Mouse (Mus musculus): ENCODE data around the gene Ttll5. TPM values are rescaled to one million over a fixed set of nuclear protein-coding genes. Genes with fewer than 3 reads are reported as not detected.

Gene Ttll5
- total and polyA plus RNA-seq, 2 experiments from 2014 or later: 10.4 to 23.9 TPM

GRCm38 (mm10) chr12:85857300-85857699, 32.8 kb downstream of the Ttll5 start:
- Histone ChIP-seq H3K27me3 (ENCODE audit: insufficient read depth, low read length) (no peaks in the 10 kb centered on the region), H3K9ac (replicated peaks; ENCODE audit: low read length) (no peak overlapping the region), H3K36me3 (ENCODE audit: insufficient read depth, low read length) (no peaks in the 10 kb centered on the region), H3K9me3 (ENCODE audit: low read length) (no peaks in the 10 kb centered on the region), H3K27ac (no peak overlapping the region), H3K4me1 (ENCODE audit: insufficient read depth, low read length) (no peaks in the 10 kb centered on the region), H3K4me2 (ENCODE audit: low read depth, low read length) (no peak overlapping the region), H3K4me3 (ENCODE audit: low read length) (no peak overlapping the region)
- 93% methylated on average over 7 of the region's 7 CpGs for WGBS
- TF ChIP-seq CTCF (IDR thresholded peaks at IDR 0.05; ENCODE audit: low read depth): no peak
- no peak for DNase-seq (ENCODE audit: low spot score)
- no peak for ATAC-seq

GRCm38 (mm10) chr12:85859111-85859510, 34.7 kb downstream of the Ttll5 start:
- TF ChIP-seq CTCF (IDR thresholded peaks at IDR 0.05; ENCODE audit: low read depth): no peak
- no peak overlapping the region for H3K27ac ChIP-seq
- no peak for DNase-seq (ENCODE audit: low spot score)

GRCm38 (mm10) chr12:85859511-85860189, 35.2 kb downstream of the Ttll5 start:
- peaks cover 6% of the 10 kb centered on the region; the same call in 1 of the 2 replicates for H3K4me1 ChIP-seq (ENCODE audit: insufficient read depth, low read length)
- no peak overlapping the region for H3K4me3 ChIP-seq (ENCODE audit: low read length)
- H3K9me3 ChIP-seq (ENCODE audit: low read length): no peaks in the 10 kb centered on the region
- H3K27ac ChIP-seq: no peak overlapping the region
- 40% methylated on average over 3 of the region's 3 CpGs for WGBS
- peak; percentile 17 for DNase-seq (ENCODE audit: low spot score)
- H3K36me3 ChIP-seq (ENCODE audit: insufficient read depth, low read length): no peaks in the 10 kb centered on the region
- no peak overlapping the region for H3K9ac ChIP-seq (replicated peaks; ENCODE audit: low read length)
- no peak overlapping the region for H3K4me2 ChIP-seq (ENCODE audit: low read depth, low read length)
- H3K27me3 ChIP-seq (ENCODE audit: insufficient read depth, low read length): no peaks in the 10 kb centered on the region
- no peak for TF ChIP-seq CTCF (IDR thresholded peaks at IDR 0.05; ENCODE audit: low read depth)
- no peak for ATAC-seq

More at GRCm38 (mm10) chr12:85859111-85859510, 34.7 kb downstream of the Ttll5 start:
- Histone ChIP-seq H3K4me3 (ENCODE audit: low read length) (no peak overlapping the region), H3K4me1 (ENCODE audit: insufficient read depth, low read length) (peaks cover 6% of the 10 kb centered on the region; the same call in 1 of the 2 replicates), H3K9me3 (ENCODE audit: low read length) (no peaks in the 10 kb centered on the region), H3K4me2 (ENCODE audit: low read depth, low read length) (no peak overlapping the region), H3K9ac (replicated peaks; ENCODE audit: low read length) (no peak overlapping the region), H3K36me3 (ENCODE audit: insufficient read depth, low read length) (no peaks in the 10 kb centered on the region), H3K27me3 (ENCODE audit: insufficient read depth, low read length) (no peaks in the 10 kb centered on the region)
- no peak for ATAC-seq
- WGBS: 44% methylated on average over 3 of the region's 3 CpGs

GRCm38 (mm10) chr12:85862514-85862913, 38.1 kb downstream of the Ttll5 start:
- H3K4me3 ChIP-seq (ENCODE audit: low read length): no peak overlapping the region
- ATAC-seq (peak; percentile 76; the same call in 1 of the 2 replicates), DNase-seq (ENCODE audit: low spot score) (peak; percentile 49)
- H3K4me1 ChIP-seq (ENCODE audit: insufficient read depth, low read length): peaks cover 6% of the 10 kb centered on the region; the same call in 1 of the 2 replicates
- H3K4me2 ChIP-seq (ENCODE audit: low read depth, low read length): no peak overlapping the region
- H3K9me3 ChIP-seq (ENCODE audit: low read length): no peaks in the 10 kb centered on the region
- H3K9ac ChIP-seq (replicated peaks; ENCODE audit: low read length): no peak overlapping the region
- no peaks in the 10 kb centered on the region for H3K36me3 ChIP-seq (ENCODE audit: insufficient read depth, low read length)
- WGBS: 32% methylated on average over 2 of the region's 2 CpGs
- no peaks in the 10 kb centered on the region for H3K27me3 ChIP-seq (ENCODE audit: insufficient read depth, low read length)
- no peak for TF ChIP-seq CTCF (IDR thresholded peaks at IDR 0.05; ENCODE audit: low read depth)
- peak overlapping the region; percentile 23 for H3K27ac ChIP-seq

- peak; percentile 74 for TF ChIP-seq CTCF (IDR thresholded peaks at IDR 0.05; ENCODE audit: low read depth)
- Histone ChIP-seq H3K9ac (replicated peaks; ENCODE audit: low read length) (no peak overlapping the region), H3K27ac (no peak overlapping the region), H3K4me3 (ENCODE audit: low read length) (no peak overlapping the region), H3K4me2 (ENCODE audit: low read depth, low read length) (no peak overlapping the region), H3K9me3 (ENCODE audit: low read length) (no peaks in the 10 kb centered on the region), H3K36me3 (ENCODE audit: insufficient read depth, low read length) (no peaks in the 10 kb centered on the region), H3K27me3 (ENCODE audit: insufficient read depth, low read length) (no peaks in the 10 kb centered on the region), H3K4me1 (ENCODE audit: insufficient read depth, low read length) (peaks cover 14% of the 10 kb centered on the region; the same call in 1 of the 2 replicates)
- 88% methylated on average over 3 of the region's 3 CpGs for WGBS
- ATAC-seq (peak; percentile 59; the same call in 1 of the 2 replicates), DNase-seq (ENCODE audit: low spot score) (peak; percentile 78)
Observed at GRCm38 (mm10) chr12:85865526-85865925, 41.1 kb downstream of the Ttll5 start.

GRCm38 (mm10) chr12:85866624-85867023, 42.2 kb downstream of the Ttll5 start:
- Histone ChIP-seq H3K27me3 (ENCODE audit: insufficient read depth, low read length) (no peaks in the 10 kb centered on the region), H3K4me1 (ENCODE audit: insufficient read depth, low read length) (peaks cover 14% of the 10 kb centered on the region; the same call in 1 of the 2 replicates), H3K36me3 (ENCODE audit: insufficient read depth, low read length) (no peaks in the 10 kb centered on the region), H3K9me3 (ENCODE audit: low read length) (no peaks in the 10 kb centered on the region), H3K9ac (replicated peaks; ENCODE audit: low read length) (no peak overlapping the region), H3K4me3 (ENCODE audit: low read length) (no peak overlapping the region), H3K4me2 (ENCODE audit: low read depth, low read length) (no peak overlapping the region), H3K27ac (no peak overlapping the region)
- WGBS: 67% methylated on average over 4 of the region's 4 CpGs
- no peak for TF ChIP-seq CTCF (IDR thresholded peaks at IDR 0.05; ENCODE audit: low read depth)
- ATAC-seq (no peak), DNase-seq (ENCODE audit: low spot score) (no peak)

GRCm38 (mm10) chr12:85867125-85867524, 42.7 kb downstream of the Ttll5 start:
- Histone ChIP-seq H3K4me3 (ENCODE audit: low read length) (no peak overlapping the region), H3K27ac (no peak overlapping the region), H3K36me3 (ENCODE audit: insufficient read depth, low read length) (no peaks in the 10 kb centered on the region), H3K4me1 (ENCODE audit: insufficient read depth, low read length) (peaks cover 14% of the 10 kb centered on the region; the same call in 1 of the 2 replicates), H3K27me3 (ENCODE audit: insufficient read depth, low read length) (no peaks in the 10 kb centered on the region), H3K9ac (replicated peaks; ENCODE audit: low read length) (no peak overlapping the region), H3K4me2 (ENCODE audit: low read depth, low read length) (no peak overlapping the region), H3K9me3 (ENCODE audit: low read length) (no peaks in the 10 kb centered on the region)
- TF ChIP-seq CTCF (IDR thresholded peaks at IDR 0.05; ENCODE audit: low read depth): peak; percentile 45
- DNase-seq (ENCODE audit: low spot score) (peak; percentile 24), ATAC-seq (no peak)

All from hindbrain, postnatal 0 days (tissue).